Mouse (Mus musculus): ENCODE measurements at regions not wholly inside any gene's neighbourhood (a gene's known extent, or its start where the extent isn't known, plus 50 kb on each side); places are given as distances from the start of the nearest gene placed in this dataset.
A peak's percentile ranks its signal among the peaks of the same experiment; 100 is the strongest.

GRCm38 (mm10) chr1:132820136-132820535, 59.9 kb upstream of the Lrrn2 start:
- no peak overlapping the region for H3K9ac ChIP-seq
- no peak for DNase-seq
- no peaks in the 10 kb centered on the region for H3K9me3 ChIP-seq (ENCODE audit: low read length)
- H3K27ac ChIP-seq (ENCODE audit: low read depth, low read length) = no peak overlapping the region
- WGBS = 35% methylated on average over 8 of the region's 8 CpGs
- H3K4me2 ChIP-seq (ENCODE audit: low read depth) = no peak overlapping the region
- no peaks in the 10 kb centered on the region for H3K36me3 ChIP-seq (ENCODE audit: insufficient read depth)
- no peak for ATAC-seq
- H3K4me1 ChIP-seq (ENCODE audit: insufficient read depth) = peaks cover 21% of the 10 kb centered on the region; the same call in 1 of the 2 replicates
- H3K4me3 ChIP-seq (ENCODE audit: low read depth, low read length) = no peak overlapping the region
- no peaks in the 10 kb centered on the region for H3K27me3 ChIP-seq (ENCODE audit: insufficient read depth, low read length)
- TF ChIP-seq CTCF (IDR thresholded peaks at IDR 0.05; ENCODE audit: low read depth) = no peak

GRCm38 (mm10) chr1:132818296-132818695, 61.8 kb upstream of the Lrrn2 start:
- Histone ChIP-seq H3K36me3 (ENCODE audit: insufficient read depth) (no peaks in the 10 kb centered on the region), H3K27ac (ENCODE audit: low read depth, low read length) (no peak overlapping the region), H3K9ac (no peak overlapping the region), H3K27me3 (ENCODE audit: insufficient read depth, low read length) (no peaks in the 10 kb centered on the region), H3K4me1 (ENCODE audit: insufficient read depth) (peaks cover 21% of the 10 kb centered on the region; the same call in 1 of the 2 replicates), H3K4me3 (ENCODE audit: low read depth, low read length) (no peak overlapping the region), H3K4me2 (ENCODE audit: low read depth) (no peak overlapping the region), H3K9me3 (ENCODE audit: low read length) (no peaks in the 10 kb centered on the region)
- no peak for TF ChIP-seq CTCF (IDR thresholded peaks at IDR 0.05; ENCODE audit: low read depth)
- ATAC-seq = no peak
- 51% methylated on average over 7 of the region's 7 CpGs for WGBS
- DNase-seq = no peak

- ATAC-seq (peak; percentile 26; the same call in 1 of the 2 replicates), DNase-seq (peak; percentile 44)
- no peaks in the 10 kb centered on the region for H3K9me3 ChIP-seq (ENCODE audit: low read length)
- no peak overlapping the region for H3K4me3 ChIP-seq (ENCODE audit: low read depth, low read length)
- H3K9ac ChIP-seq = no peak overlapping the region
- no peak for TF ChIP-seq CTCF (IDR thresholded peaks at IDR 0.05; ENCODE audit: low read depth)
- peak overlapping the region; percentile 71 for H3K27ac ChIP-seq (ENCODE audit: low read depth, low read length)
- H3K36me3 ChIP-seq (ENCODE audit: insufficient read depth) = no peaks in the 10 kb centered on the region
- 37% methylated on average over 2 of the region's 2 CpGs for WGBS
- no peak overlapping the region for H3K4me2 ChIP-seq (ENCODE audit: low read depth)
- peaks cover 21% of the 10 kb centered on the region; the same call in 1 of the 2 replicates for H3K4me1 ChIP-seq (ENCODE audit: insufficient read depth)
- H3K27me3 ChIP-seq (ENCODE audit: insufficient read depth, low read length) = no peaks in the 10 kb centered on the region
Observed at GRCm38 (mm10) chr1:132817366-132817765, 62.7 kb upstream of the Lrrn2 start.

GRCm38 (mm10) chr1:132805543-132805942, 63.9 kb upstream of the Nfasc start:
- no peak overlapping the region for H3K27ac ChIP-seq (ENCODE audit: low read depth, low read length)
- peak; percentile 25; the same call in 1 of the 2 replicates for ATAC-seq
- DNase-seq = peak; percentile 39

GRCm38 (mm10) chr1:132803842-132804241, 62.2 kb upstream of the Nfasc start:
- no peak for TF ChIP-seq CTCF (IDR thresholded peaks at IDR 0.05; ENCODE audit: low read depth)
- H3K9me3 ChIP-seq (ENCODE audit: low read length) = no peaks in the 10 kb centered on the region
- no peak overlapping the region for H3K27ac ChIP-seq (ENCODE audit: low read depth, low read length)
- H3K4me1 ChIP-seq (ENCODE audit: insufficient read depth) = 0 out of 2 replicates have a peak, but pooled peaks cover 4% of the 10 kb centered on the region
- H3K4me2 ChIP-seq (ENCODE audit: low read depth) = no peak overlapping the region
- H3K9ac ChIP-seq = no peak overlapping the region
- WGBS = 66% methylated on average over 9 of the region's 9 CpGs
- no peak overlapping the region for H3K4me3 ChIP-seq (ENCODE audit: low read depth, low read length)
- H3K36me3 ChIP-seq (ENCODE audit: insufficient read depth) = no peaks in the 10 kb centered on the region
- ATAC-seq = no peak
- H3K27me3 ChIP-seq (ENCODE audit: insufficient read depth, low read length) = no peaks in the 10 kb centered on the region
- DNase-seq = no peak

More at GRCm38 (mm10) chr1:132805543-132805942, 63.9 kb upstream of the Nfasc start:
- no peak for TF ChIP-seq CTCF (IDR thresholded peaks at IDR 0.05; ENCODE audit: low read depth)
- Histone ChIP-seq H3K9me3 (ENCODE audit: low read length) (no peaks in the 10 kb centered on the region), H3K27me3 (ENCODE audit: insufficient read depth, low read length) (no peaks in the 10 kb centered on the region), H3K36me3 (ENCODE audit: insufficient read depth) (no peaks in the 10 kb centered on the region), H3K4me1 (ENCODE audit: insufficient read depth) (0 out of 2 replicates have a peak, but pooled peaks cover 4% of the 10 kb centered on the region), H3K9ac (no peak overlapping the region), H3K4me3 (ENCODE audit: low read depth, low read length) (no peak overlapping the region), H3K4me2 (ENCODE audit: low read depth) (no peak overlapping the region)
- 65% methylated on average over 9 of the region's 9 CpGs for WGBS

- Histone ChIP-seq H3K36me3 (ENCODE audit: insufficient read depth) (no peaks in the 10 kb centered on the region), H3K27me3 (ENCODE audit: insufficient read depth, low read length) (no peaks in the 10 kb centered on the region), H3K9ac (no peak overlapping the region), H3K9me3 (ENCODE audit: low read length) (no peaks in the 10 kb centered on the region), H3K4me3 (ENCODE audit: low read depth, low read length) (no peak overlapping the region), H3K4me1 (ENCODE audit: insufficient read depth) (0 out of 2 replicates have a peak, but pooled peaks cover 4% of the 10 kb centered on the region), H3K4me2 (ENCODE audit: low read depth) (no peak overlapping the region), H3K27ac (ENCODE audit: low read depth, low read length) (no peak overlapping the region)
- DNase-seq = no peak
- TF ChIP-seq CTCF (IDR thresholded peaks at IDR 0.05; ENCODE audit: low read depth) = peak; percentile 61
- ATAC-seq = peak; percentile 47; the same call in 1 of the 2 replicates
- 38% methylated on average over 4 of the region's 4 CpGs for WGBS
Observed at GRCm38 (mm10) chr1:132802380-132802779, 60.8 kb upstream of the Nfasc start.

GRCm38 (mm10) chr1:132800285-132800684, 58.7 kb upstream of the Nfasc start:
- Histone ChIP-seq H3K27ac (ENCODE audit: low read depth, low read length) (no peak overlapping the region), H3K36me3 (ENCODE audit: insufficient read depth) (no peaks in the 10 kb centered on the region), H3K9ac (no peak overlapping the region), H3K4me2 (ENCODE audit: low read depth) (no peak overlapping the region), H3K4me1 (ENCODE audit: insufficient read depth) (no peaks in the 10 kb centered on the region), H3K4me3 (ENCODE audit: low read depth, low read length) (no peak overlapping the region), H3K27me3 (ENCODE audit: insufficient read depth, low read length) (no peaks in the 10 kb centered on the region), H3K9me3 (ENCODE audit: low read length) (no peaks in the 10 kb centered on the region)
- no peak for TF ChIP-seq CTCF (IDR thresholded peaks at IDR 0.05; ENCODE audit: low read depth)
- no peak for ATAC-seq
- no peak for DNase-seq
- WGBS = 7% methylated on average over 9 of the region's 9 CpGs

Data from forebrain, postnatal 0 days (tissue).